Mouse (Mus musculus) stomach, postnatal 0 days (tissue): ENCODE data around the gene Zfp398. TPM values are rescaled to one million over a fixed set of nuclear protein-coding genes. Genes with fewer than 3 reads are reported as not detected.

Experiments
- ATAC-seq: fragments of 200-750 bp; cut with Nextera tagmentation; 2 replicates; pipeline ENCODE4 v1.8.0; 2017; ENCODE audit not compliant: low FRiP score, low TSS enrichment
- DNase-seq: peaks from one replicate; pipeline ENCODE4 v3.0.0-alpha.2; 2016; ENCODE audit warnings: low spot score
- H3K27ac ChIP-seq: fragments of 300-500 bp; sonication (generic); replicated peaks from 2 replicates; pipeline ENCODE4 v1.5.1; 2014; ENCODE audit warnings: mild to moderate bottlenecking, control low read depth
- H3K27me3 ChIP-seq: fragments of 300-500 bp; sonication (generic); 2 replicates; pipeline ENCODE4 v1.6.1; 2014; ENCODE audit warnings: low read length; ENCODE audit not compliant: control insufficient read depth, insufficient read depth
- H3K36me3 ChIP-seq: fragments of 300-500 bp; sonication (generic); 2 replicates; pipeline ENCODE4 v1.6.1; 2014; ENCODE audit warnings: low read length, mixed read lengths; ENCODE audit not compliant: control insufficient read depth, insufficient read depth
- H3K4me1 ChIP-seq: fragments of 300-500 bp; sonication (generic); replicated peaks from 2 replicates; pipeline ENCODE4 v1.6.1; 2014; ENCODE audit warnings: antibody characterized with exemption; ENCODE audit not compliant: control insufficient read depth, insufficient read depth
- H3K4me2 ChIP-seq: fragments of 300-500 bp; sonication (generic); replicated peaks from 2 replicates; pipeline ENCODE4 v1.6.1; 2014; ENCODE audit warnings: low read depth, mild to moderate bottlenecking, control low read depth, moderate library complexity
- H3K4me3 ChIP-seq: fragments of 300-500 bp; sonication (generic); 2 replicates; pipeline ENCODE4 v1.5.1; 2014; ENCODE audit warnings: low read depth, low read length, control low read depth
- H3K9ac ChIP-seq: fragments of 300-500 bp; sonication (generic); 2 replicates; pipeline ENCODE4 v1.6.1; 2014; ENCODE audit warnings: mild to moderate bottlenecking, low read length, control low read depth, mixed read lengths
- H3K9me3 ChIP-seq: fragments of 300-500 bp; sonication (generic); 2 replicates; pipeline ENCODE4 v1.6.1; 2016; ENCODE audit warnings: low read length; ENCODE audit not compliant: control insufficient read depth
- CTCF ChIP-seq: IDR thresholded peaks from 2 replicates; pipeline ENCODE4 v1.5.1; 2016; ENCODE audit warnings: antibody characterized with exemption, low read depth, mild to moderate bottlenecking, moderate library complexity
- EP300 ChIP-seq: optimal IDR thresholded peaks from 2 replicates; pipeline ENCODE3; 2016; ENCODE audit warnings: antibody characterized with exemption
- WGBS: fragments of 180-500 bp; shearing (Covaris S2); extraction: QIAGEN DNeasy Blood & Tissue Kit; methylation state at CpG from one replicate; pipeline ENCODE4 v1.1.7; 2014; 5-methylcytosine and 5-hydroxymethylcytosine counted together
- polyA plus RNA-seq: library from polyadenylated mRNA; unstranded; fragments of >200 nt; fragmentation: Nextera tagmentation; extraction: Ambion mirVana; gene quantifications from 2 replicates; pipeline ENCODE4 v1.2.1, GENCODE M21; 2015

Gene Zfp398
- polyA plus RNA-seq, 1 experiment from 2014 or later = 3.8 TPM

- Histone ChIP-seq H3K9me3 (no peaks in the 10 kb centered on the region), H3K27ac (no peak overlapping the region), H3K27me3 (no peaks in the 10 kb centered on the region), H3K9ac (no peak overlapping the region), H3K4me2 (no peak overlapping the region), H3K4me3 (no peak overlapping the region), H3K4me1 (peaks cover 7% of the 10 kb centered on the region), H3K36me3 (peaks cover 9% of the 10 kb centered on the region)
- WGBS = 69% methylated on average over 2 of the region's 2 CpGs
- DNase-seq (no peak), ATAC-seq (no peak)
- TF ChIP-seq EP300 = no peak
- peak; percentile 14; the same call in 1 of the 2 replicates for TF ChIP-seq CTCF
Measured at GRCm38 (mm10) chr6:47810181-47810580, 25.3 kb upstream of the Zfp398 start.

DNA sequence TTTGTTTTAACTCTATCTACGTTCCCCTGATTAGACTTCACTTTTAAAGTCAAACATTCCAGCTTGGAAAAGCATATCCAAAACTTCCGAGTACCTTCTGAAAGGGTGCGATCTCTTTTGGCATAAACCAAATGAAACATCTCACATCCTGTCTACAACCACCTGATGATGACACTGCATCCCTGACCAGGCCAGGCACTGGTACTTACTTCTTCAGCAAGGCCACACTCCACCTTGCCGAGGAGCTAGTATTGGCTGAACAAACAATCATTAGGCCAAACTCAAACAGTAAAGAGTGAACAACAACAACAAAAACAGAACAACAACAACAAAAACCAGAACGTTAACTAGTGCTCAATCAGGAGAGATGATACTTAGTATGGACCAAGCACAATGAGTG, 24.1 kb upstream of the Zfp398 start:
- H3K27ac ChIP-seq = 0 out of 2 replicates have a peak overlapping the region, but pooled peaks have one; percentile 18
- H3K27me3 ChIP-seq = no peaks in the 10 kb centered on the region
- peaks cover 7% of the 10 kb centered on the region for H3K4me1 ChIP-seq
- H3K4me2 ChIP-seq = peak overlapping the region; percentile 62
- no peak for ATAC-seq
- no peak for TF ChIP-seq CTCF
- TF ChIP-seq EP300 = no peak
- H3K4me3 ChIP-seq = peak overlapping the region; percentile 75
- no peaks in the 10 kb centered on the region for H3K9me3 ChIP-seq
- H3K9ac ChIP-seq = peak overlapping the region; percentile 75
- DNase-seq = no peak
- H3K36me3 ChIP-seq = peaks cover 6% of the 10 kb centered on the region
- 35% methylated on average over 5 of the region's 5 CpGs for WGBS

DNA sequence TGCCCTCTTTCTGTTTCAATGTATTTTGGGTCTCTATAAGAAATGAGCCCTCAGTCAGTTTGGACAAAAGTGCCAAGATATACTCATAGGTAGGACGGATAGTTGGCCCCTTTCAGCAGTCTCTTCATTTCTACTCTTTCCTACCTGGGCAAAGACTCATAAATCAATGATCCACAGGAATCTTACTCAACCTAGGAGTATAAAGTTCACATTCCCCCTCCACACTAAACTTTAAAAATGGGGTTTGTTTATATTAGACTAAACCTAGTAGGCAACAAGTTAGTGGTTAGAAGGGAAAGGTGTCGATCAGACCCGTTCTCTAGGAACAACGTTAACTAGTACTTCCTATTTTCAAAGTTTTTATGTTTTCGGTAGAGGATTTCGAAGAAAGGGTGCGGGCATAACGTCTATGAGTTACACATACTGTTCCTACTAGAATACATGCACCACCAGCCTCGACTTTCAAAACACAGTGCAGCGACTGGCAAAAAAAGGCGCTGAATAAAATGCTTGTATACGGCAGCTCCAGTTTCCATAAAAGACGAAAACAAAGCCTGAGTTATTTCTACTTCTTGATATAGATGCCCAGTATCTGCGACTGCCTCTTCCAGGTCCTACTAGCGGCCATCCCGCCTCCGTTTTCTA, 23.1 kb upstream of the Zfp398 start:
- DNase-seq (no peak), ATAC-seq (no peak)
- Histone ChIP-seq H3K27ac (peak overlapping the region; percentile 91), H3K4me1 (peaks cover 7% of the 10 kb centered on the region), H3K36me3 (no peaks in the 10 kb centered on the region), H3K9me3 (no peaks in the 10 kb centered on the region), H3K4me2 (peak overlapping the region; percentile 62), H3K4me3 (peak overlapping the region; percentile 75), H3K27me3 (no peaks in the 10 kb centered on the region), H3K9ac (peak overlapping the region; percentile 75)
- TF ChIP-seq CTCF = no peak
- no peak for TF ChIP-seq EP300
- under 1% methylated on average over 17 of the region's 17 CpGs for WGBS

DNA sequence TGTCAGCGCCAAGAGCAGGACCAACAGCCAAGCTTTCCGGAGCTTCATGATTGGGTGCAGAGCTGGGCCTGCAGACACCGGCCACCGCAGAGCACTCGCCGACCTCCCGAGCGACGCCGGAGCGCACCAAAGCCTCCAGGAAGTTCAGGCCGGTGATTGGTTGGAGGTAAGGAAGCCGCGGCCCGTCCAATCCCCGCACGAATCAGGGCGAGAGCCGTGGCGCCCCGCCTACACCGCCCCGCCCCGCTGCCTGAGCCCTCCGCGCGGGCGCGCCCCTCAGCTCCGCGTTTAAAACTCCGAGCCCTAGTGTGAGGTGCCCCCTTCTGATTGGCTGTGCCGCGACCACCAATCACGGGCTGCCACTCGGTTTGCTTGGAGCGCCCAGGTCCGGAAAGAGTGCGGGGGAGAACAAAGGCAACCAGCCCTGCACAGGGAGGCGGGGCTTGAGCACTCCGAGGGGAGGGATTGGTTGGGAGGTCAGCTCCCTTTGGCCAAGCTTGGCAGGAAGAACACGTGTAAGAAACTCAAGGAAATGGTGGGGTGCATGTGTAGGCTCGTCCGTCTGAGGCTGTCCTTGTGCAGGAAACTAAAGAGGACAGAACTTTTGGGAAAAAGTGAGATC, 22.1 kb upstream of the Zfp398 start, which contains the start of gene Pdia4:
Gene Pdia4 (minus strand): TSS at position 174 of the 622 bp plus-strand sequence.
- peak; percentile 99 for ATAC-seq
- TF ChIP-seq CTCF = peak; percentile 31; the same call in 1 of the 2 replicates
- TF ChIP-seq EP300 = no peak
- peaks cover 7% of the 10 kb centered on the region for H3K4me1 ChIP-seq
- peak within 1 kb of the TSS; percentile 62 for H3K4me2 ChIP-seq
- peak; percentile 100 for DNase-seq
- H3K27ac ChIP-seq = peak within 1 kb of the TSS; percentile 91
- WGBS = under 1% methylated on average over 44 of the region's 44 CpGs
- H3K27me3 ChIP-seq = no peaks in the 10 kb centered on the region
- no peaks in the 10 kb centered on the region for H3K36me3 ChIP-seq
- H3K9me3 ChIP-seq = no peaks in the 10 kb centered on the region
- peak within 1 kb of the TSS; percentile 75 for H3K9ac ChIP-seq
- H3K4me3 ChIP-seq = peak within 1 kb of the TSS; percentile 75

- no peaks in the 10 kb centered on the region for H3K9me3 ChIP-seq
- no peak for TF ChIP-seq EP300
- no peak for TF ChIP-seq CTCF
- no peak overlapping the region for H3K27ac ChIP-seq
- H3K4me2 ChIP-seq = no peak overlapping the region
- no peak for ATAC-seq
- no peak overlapping the region for H3K4me3 ChIP-seq
- no peaks in the 10 kb centered on the region for H3K27me3 ChIP-seq
- WGBS = 79% methylated on average over 1 of the region's 1 CpGs
- no peak for DNase-seq
- H3K9ac ChIP-seq = no peak overlapping the region
- H3K36me3 ChIP-seq = no peaks in the 10 kb centered on the region
- peaks cover 7% of the 10 kb centered on the region for H3K4me1 ChIP-seq
Measured at GRCm38 (mm10) chr6:47816151-47816550, 19.3 kb upstream of the Zfp398 start.

GRCm38 (mm10) chr6:47818721-47819120, 16.7 kb upstream of the Zfp398 start:
- DNase-seq (no peak), ATAC-seq (no peak)
- no peak overlapping the region for H3K27ac ChIP-seq
- H3K27me3 ChIP-seq = no peaks in the 10 kb centered on the region
- H3K36me3 ChIP-seq = no peaks in the 10 kb centered on the region
- H3K9me3 ChIP-seq = no peaks in the 10 kb centered on the region
- no peak overlapping the region for H3K4me2 ChIP-seq
- WGBS = 69% methylated on average over 8 of the region's 8 CpGs
- H3K4me3 ChIP-seq = no peak overlapping the region
- H3K9ac ChIP-seq = no peak overlapping the region
- TF ChIP-seq CTCF = no peak
- TF ChIP-seq EP300 = no peak
- no peaks in the 10 kb centered on the region for H3K4me1 ChIP-seq
